In genomic region chr3:145026750-145027149, GRCm38 (mm10) we compare ENCODE assay signal across 9 mouse cellular contexts. TPM values are rescaled to one million over a fixed set of nuclear protein-coding genes. Genes with fewer than 3 reads are reported as not detected.
DNase-seq lines count a peak whose midpoint lies in the region; ATAC-seq lines count a peak whose summit lies in the region.
"Had no signal": no experiment of that assay in that cellular context is flagged by ENCODE, and none has a peak within 500 bp of the region (broad histone marks: within the 10 kb centered on the region; RNA-seq: fewer than 3 reads in every experiment).

No protein-coding gene starts in this region.

- peak; percentile 15 for DNase-seq in 3134 (ENCODE audit: extremely low read depth, insufficient read length, low spot score)
- peak; percentile 81 for DNase-seq in ZHBTc4 (ENCODE audit: low read depth, low spot score)
- DNase-seq in embryonic facial prominence, embryonic 10.5 days (ENCODE audit: low spot score): peak; percentile 43
- peak; percentile 30 to 73 for DNase-seq in kidney, postnatal 36 days
- DNase-seq in lung, postnatal 25 days (ENCODE audit: low spot score): peak; percentile 35
- DNase-seq in splenic B cell, adult 2 months (ENCODE audit: low read depth, low spot score): peak; percentile 23

- H3K9ac ChIP-seq in forebrain, embryonic 13.5 days: no peak overlapping the region
- H3K9ac ChIP-seq in forebrain, embryonic 15.5 days (replicated peaks): no peak overlapping the region
- H3K9ac ChIP-seq: embryonic facial prominence, embryonic 12.5 days had no signal

- H3K27me3 ChIP-seq in forebrain, embryonic 13.5 days: no peaks in the 10 kb centered on the region
- H3K27me3 ChIP-seq in forebrain, embryonic 15.5 days: no peaks in the 10 kb centered on the region
- H3K27me3 ChIP-seq in embryonic facial prominence, embryonic 10.5 days (replicated peaks; ENCODE audit: low read depth, poor library complexity, severe bottlenecking): no peaks in the 10 kb centered on the region
- H3K27me3 ChIP-seq in splenic B cell, adult 2 months (ENCODE audit: control insufficient read depth, insufficient read depth, low read length, poor library complexity, severe bottlenecking): no peaks in the 10 kb centered on the region
- H3K27me3 ChIP-seq: embryonic facial prominence, embryonic 12.5 days had no signal

- H3K9me3 ChIP-seq in forebrain, embryonic 13.5 days (replicated peaks): no peaks in the 10 kb centered on the region
- no peaks in the 10 kb centered on the region for H3K9me3 ChIP-seq in forebrain, embryonic 15.5 days
- no peaks in the 10 kb centered on the region for H3K9me3 ChIP-seq in embryonic facial prominence, embryonic 10.5 days
- H3K9me3 ChIP-seq: embryonic facial prominence, embryonic 12.5 days had no signal

- H3K36me3 ChIP-seq in forebrain, embryonic 13.5 days (ENCODE audit: poor library complexity, severe bottlenecking): no peaks in the 10 kb centered on the region
- no peaks in the 10 kb centered on the region for H3K36me3 ChIP-seq in forebrain, embryonic 15.5 days
- H3K36me3 ChIP-seq in embryonic facial prominence, embryonic 10.5 days (replicated peaks): no peaks in the 10 kb centered on the region
- H3K36me3 ChIP-seq in splenic B cell, adult 2 months (ENCODE audit: control insufficient read depth, insufficient read depth, low read length, poor library complexity, severe bottlenecking): no peaks in the 10 kb centered on the region
- H3K36me3 ChIP-seq: embryonic facial prominence, embryonic 12.5 days had no signal

- no peaks in the 10 kb centered on the region for H3K4me1 ChIP-seq in forebrain, embryonic 13.5 days
- H3K4me1 ChIP-seq in forebrain, embryonic 15.5 days: no peaks in the 10 kb centered on the region
- no peaks in the 10 kb centered on the region for H3K4me1 ChIP-seq in embryonic facial prominence, embryonic 10.5 days
- H3K4me1 ChIP-seq: embryonic facial prominence, embryonic 12.5 days had no signal

- 32% methylated on average over 3 of the region's 3 CpGs for WGBS in forebrain, embryonic 13.5 days
- 33% methylated on average over 3 of the region's 3 CpGs for WGBS in forebrain, embryonic 15.5 days
- 23% methylated on average over 3 of the region's 3 CpGs for WGBS in embryonic facial prominence, embryonic 10.5 days

- ATAC-seq in forebrain, embryonic 13.5 days: peak; percentile 65; the same call in 1 of the 2 replicates
- ATAC-seq in forebrain, embryonic 15.5 days (replicated peaks): no peak; the same call in 1 of the 2 replicates

- H3K27ac ChIP-seq in forebrain, embryonic 13.5 days: no peak overlapping the region
- H3K27ac ChIP-seq in forebrain, embryonic 15.5 days (replicated peaks): no peak overlapping the region
- H3K27ac ChIP-seq in embryonic facial prominence, embryonic 10.5 days (replicated peaks): no peak overlapping the region
- H3K27ac ChIP-seq: embryonic facial prominence, embryonic 12.5 days had no signal

- H3K4me2 ChIP-seq in forebrain, embryonic 13.5 days: no peak overlapping the region
- H3K4me2 ChIP-seq in forebrain, embryonic 15.5 days (replicated peaks): no peak overlapping the region
- H3K4me2 ChIP-seq: embryonic facial prominence, embryonic 12.5 days had no signal

- H3K4me3 ChIP-seq in forebrain, embryonic 13.5 days: no peak overlapping the region
- H3K4me3 ChIP-seq in forebrain, embryonic 15.5 days: no peak overlapping the region
- no peak overlapping the region for H3K4me3 ChIP-seq in embryonic facial prominence, embryonic 10.5 days
- H3K4me3 ChIP-seq: embryonic facial prominence, embryonic 12.5 days had no signal

RNA-seq across cellular contexts. Expression of gene Clca1, which starts 5.8 kb away (rescaled TPM):
- not detected in 2 replicates for polyA plus RNA-seq in forebrain, embryonic 13.5 days (2015; fragmentation: Nextera tagmentation; extraction: Ambion mirVana)
- polyA plus RNA-seq in forebrain, embryonic 15.5 days (2015; fragmentation: Nextera tagmentation; extraction: Ambion mirVana): not detected in 2 replicates
- not detected in 2 replicates for polyA plus RNA-seq in embryonic facial prominence, embryonic 10.5 days (2016; fragmentation: Nextera tagmentation; extraction: Ambion mirVana)

RNA-seq across cellular contexts. Expression of gene Clca4a, which starts 51.9 kb away (rescaled TPM):
- not detected in 2 replicates for polyA plus RNA-seq in forebrain, embryonic 13.5 days (2015; fragmentation: Nextera tagmentation; extraction: Ambion mirVana)
- polyA plus RNA-seq in forebrain, embryonic 15.5 days (2015; fragmentation: Nextera tagmentation; extraction: Ambion mirVana): not detected in 2 replicates
- 0.05 TPM in 2 replicates for polyA plus RNA-seq in embryonic facial prominence, embryonic 10.5 days (2016; fragmentation: Nextera tagmentation; extraction: Ambion mirVana)

Comparison
In these comparisons a context has a peak if more than half of its experiments do, and no peak if none do; other contexts are left out.
1. DNase-seq: peak in every context shown above with its lines; median percentile 81 in ZHBTc4; 52 in kidney, postnatal 36 days; 43 in embryonic facial prominence, embryonic 10.5 days; 35 in lung, postnatal 25 days; 23 in splenic B cell, adult 2 months; 15 in 3134.